Mouse (Mus musculus) liver, embryonic 14.5 days (tissue): Measurements from ENCODE around the gene Ikbkg.

Source experiments
- CTCF ChIP-seq: IDR thresholded peaks from 2 replicates; pipeline ENCODE4 v1.5.1; 2016; ENCODE audit warnings: antibody characterized with exemption, low read depth, control low read depth
- EP300 ChIP-seq: IDR thresholded peaks from 2 replicates; pipeline ENCODE4 v1.6.1; 2016; ENCODE audit warnings: antibody characterized with exemption, low read depth

- TF ChIP-seq EP300 (no peak), CTCF (peak; percentile 29; the same call in 1 of the 2 replicates)
Observed at GRCm38 (mm10) chrX:74368209-74368909, 24.7 kb upstream of the Ikbkg start.
